Mouse (Mus musculus): ENCODE measurements around the gene Sipa1l3. TPM values are rescaled to one million over a fixed set of nuclear protein-coding genes. Genes with fewer than 3 reads are reported as not detected.

The Sipa1l3 gene
- total RNA-seq, 2 experiments from 2014 or later = 5.4 to 28.2 TPM

DNA sequence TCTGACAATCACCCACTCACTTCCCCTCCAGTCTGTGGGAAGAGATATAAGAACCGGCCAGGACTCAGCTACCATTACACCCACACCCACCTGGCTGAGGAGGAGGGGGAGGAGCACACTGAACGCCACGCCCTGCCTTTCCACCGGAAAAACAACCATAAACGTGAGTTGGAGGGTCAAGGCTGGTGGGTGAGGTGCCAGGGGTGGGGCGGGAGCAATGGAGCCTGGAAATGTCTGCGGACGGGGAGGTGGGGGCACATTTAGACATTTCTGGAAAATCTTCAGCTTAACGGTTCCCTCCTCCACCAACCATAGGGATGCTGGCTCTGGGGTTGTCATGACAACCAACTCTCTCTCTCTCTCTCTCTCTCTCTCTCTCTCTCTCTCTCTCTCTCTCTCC, 205.4 kb downstream of the Sipa1l3 start:
- ATAC-seq (replicated peaks; ENCODE audit: poor library complexity) = no peak

DNA sequence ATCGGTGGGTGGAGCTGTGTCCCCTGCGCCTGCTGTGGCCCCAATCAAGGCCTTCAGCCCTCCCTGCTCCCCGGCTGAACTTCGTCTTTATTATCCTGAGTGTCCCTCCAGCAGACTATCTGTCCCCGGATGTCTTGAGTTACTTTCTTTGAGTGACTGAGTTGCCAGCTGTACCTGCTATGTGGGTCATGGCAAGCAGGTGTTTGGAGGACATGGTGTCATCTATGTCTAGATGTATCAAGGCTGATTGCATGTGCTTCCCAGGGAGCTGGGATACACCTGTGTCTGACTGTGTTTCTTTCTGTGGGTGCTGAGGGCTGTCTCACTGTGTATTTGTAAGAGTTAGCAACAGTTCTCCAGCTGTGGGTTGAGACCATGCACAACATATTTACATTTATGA, 208.7 kb downstream of the Sipa1l3 start:
- no peak for ATAC-seq (replicated peaks; ENCODE audit: poor library complexity)

DNA sequence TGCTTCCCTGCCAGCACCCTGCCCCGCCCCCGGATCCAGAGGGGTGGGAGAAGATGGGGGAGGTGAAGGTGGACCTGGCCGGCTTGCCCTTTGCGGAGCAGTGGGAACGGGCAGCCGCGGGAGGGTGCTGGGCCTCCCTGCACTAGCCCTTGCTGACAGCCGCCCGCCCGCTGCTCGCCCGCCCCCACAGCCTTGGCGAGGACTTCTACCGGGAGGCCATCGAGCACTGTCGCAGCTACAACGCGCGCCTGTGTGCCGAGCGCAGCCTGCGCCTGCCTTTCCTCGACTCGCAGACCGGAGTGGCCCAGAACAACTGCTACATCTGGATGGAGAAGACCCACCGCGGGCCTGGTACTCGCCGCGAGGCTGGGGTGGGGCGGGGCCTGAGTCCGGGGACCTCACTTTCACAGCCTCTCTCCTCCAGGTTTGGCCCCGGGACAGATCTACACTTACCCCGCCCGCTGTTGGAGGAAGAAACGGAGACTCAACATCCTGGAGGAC, 209.2 kb downstream of the Sipa1l3 start:
- ATAC-seq (replicated peaks; ENCODE audit: poor library complexity) = no peak; the same call in 1 of the 2 replicates

DNA sequence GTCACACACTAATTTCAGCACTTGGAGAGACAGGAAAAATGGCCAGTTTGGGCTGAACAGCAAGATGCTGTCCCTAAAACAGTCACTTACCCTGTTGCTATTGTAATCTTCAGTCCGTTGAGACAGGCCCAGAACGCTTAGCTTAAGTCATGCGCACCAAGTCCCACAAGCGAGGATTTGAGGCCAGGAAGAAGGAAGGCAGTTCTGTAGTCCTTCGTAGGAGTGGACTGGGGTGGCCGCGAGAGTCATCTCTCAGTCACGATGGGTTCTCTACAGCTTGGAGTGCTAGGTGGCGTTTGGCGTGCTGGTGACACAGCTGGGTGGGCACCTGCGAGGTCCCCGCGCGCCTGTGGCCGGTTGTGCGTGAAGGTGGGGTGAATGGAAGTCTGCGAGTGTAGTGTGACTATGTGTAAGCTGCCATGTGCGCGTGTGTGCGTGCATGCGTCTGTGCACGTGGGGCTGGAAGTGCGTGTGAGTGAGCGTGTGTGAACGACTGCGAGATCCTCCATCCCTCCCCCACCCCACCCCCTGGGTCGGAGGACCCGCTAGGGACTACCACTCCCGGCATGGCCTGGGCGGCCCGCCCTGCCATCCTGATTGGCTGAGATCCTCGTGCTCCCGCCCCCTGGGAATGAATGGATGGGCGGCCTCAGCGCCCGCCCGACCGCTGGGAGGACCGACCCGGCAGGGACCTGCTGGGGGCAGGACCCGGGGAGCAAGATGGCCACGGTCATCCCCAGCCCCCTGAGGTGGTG, 210.9 kb downstream of the Sipa1l3 start:
- peak; percentile 76 for ATAC-seq (replicated peaks; ENCODE audit: poor library complexity)

DNA sequence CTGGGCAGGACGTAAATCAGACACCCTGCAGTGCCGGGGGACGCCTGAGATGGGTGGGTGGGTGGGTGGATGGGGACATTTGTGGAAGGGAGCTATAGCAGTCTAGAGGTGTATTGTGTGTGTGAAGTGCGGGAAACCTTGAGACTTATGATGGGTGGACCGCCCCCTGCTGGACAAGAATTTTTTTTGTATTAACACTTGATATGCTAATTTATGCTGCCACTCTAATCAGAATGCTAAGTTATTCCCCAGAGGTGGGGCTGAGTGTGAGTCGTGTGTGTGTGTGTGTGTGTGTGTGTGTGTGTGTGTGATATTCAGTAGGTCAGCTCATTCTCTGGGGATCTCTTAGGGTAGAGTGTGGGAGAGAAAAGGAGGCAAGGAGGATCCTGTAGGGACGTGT, 211.8 kb downstream of the Sipa1l3 start:
- peak; percentile 47 for ATAC-seq (replicated peaks; ENCODE audit: poor library complexity)

DNA sequence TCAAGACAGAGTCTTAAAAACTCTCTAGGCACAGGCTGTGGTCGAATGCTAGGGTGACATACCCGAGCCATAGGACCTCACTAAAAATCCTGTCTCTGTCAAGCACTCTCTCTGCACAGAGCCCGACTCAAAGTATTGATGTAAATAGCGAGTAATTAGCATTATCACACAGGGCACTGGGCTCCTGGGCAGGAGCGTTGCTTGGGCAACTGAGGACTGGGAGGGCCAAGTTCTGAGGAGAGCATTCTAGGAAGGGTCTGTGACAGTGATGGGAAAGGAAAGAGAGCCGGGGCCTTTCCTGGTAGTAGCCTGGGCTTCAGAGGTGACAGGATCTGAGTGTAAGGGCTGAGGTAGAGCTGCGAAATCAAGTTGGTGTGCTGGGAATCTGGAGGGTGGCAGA, 212.3 kb downstream of the Sipa1l3 start:
- no peak for ATAC-seq (replicated peaks; ENCODE audit: poor library complexity)

DNA sequence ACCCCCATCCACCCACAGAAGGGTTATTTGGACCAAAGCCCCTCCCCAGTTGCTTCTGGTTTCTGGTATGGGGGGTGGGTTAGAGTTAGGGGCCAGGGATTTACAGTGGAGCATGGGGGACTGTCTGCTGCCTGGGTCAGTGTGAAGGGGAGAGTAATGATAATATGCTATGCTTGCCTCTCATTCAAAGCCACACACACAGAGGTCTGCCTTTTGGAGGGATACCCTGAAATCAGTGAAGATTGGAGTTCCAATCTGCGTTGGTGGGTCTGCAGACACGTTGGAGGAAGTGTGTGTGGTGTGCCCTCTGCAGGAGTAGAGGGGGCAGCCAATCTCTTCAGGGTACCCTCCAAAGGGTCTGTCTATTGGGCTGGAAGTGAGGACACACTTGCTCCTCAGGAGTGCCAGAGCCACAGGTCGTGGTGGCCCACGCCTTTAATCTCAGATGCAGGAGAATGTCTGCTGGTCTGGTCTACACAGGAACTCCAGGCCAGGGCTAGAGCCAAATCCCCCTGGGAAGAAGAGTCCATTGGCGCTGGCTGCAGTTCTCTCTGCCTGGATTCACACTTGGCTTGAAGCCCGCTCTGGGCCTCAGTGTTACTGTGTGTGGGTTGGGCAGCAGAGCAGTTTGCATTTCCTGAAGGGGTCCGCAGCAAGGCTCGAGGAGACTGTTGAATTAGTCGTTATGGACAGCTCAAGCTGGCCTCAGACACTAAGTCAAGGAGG, 213.0 kb downstream of the Sipa1l3 start:
- ATAC-seq (replicated peaks; ENCODE audit: poor library complexity) = no peak

DNA sequence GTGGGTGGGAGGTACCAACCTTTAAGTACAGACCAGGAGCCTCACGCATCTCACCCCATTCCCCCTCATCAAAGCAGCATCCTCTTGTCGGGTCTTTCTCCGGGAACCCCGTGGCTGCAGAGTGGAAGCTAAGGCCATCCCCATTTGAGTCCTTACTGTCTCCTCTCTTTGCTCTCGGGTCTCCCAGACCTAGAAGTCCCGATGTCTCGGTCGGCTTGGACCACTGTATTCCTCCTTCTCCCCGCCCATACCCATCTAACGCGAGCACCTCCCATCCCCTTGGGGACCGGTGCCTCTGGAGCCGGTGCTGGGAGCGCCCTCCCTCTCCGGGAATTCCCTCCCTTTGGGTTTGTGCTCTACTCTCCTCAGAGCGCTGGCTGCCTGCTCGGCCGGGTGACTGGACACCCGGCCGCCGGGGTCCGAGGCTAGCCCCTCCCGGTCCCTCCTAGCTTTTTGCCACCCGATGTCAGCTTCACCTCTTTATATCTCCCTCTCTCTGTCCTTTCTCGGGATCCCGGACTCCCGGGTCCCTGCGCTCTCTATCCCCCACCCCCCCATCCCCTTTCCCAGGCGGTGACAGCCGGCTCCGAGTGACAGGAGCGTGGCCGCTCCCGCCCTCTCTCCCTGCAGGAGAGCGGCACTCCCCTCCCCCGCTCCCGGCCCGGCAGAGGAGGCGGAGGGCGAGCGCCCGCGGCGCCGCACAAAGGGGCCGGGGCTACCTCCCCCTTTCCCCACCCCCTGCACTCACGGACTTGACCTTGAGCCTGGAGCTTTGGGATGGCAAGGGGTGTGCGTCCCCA, 213.8 kb downstream of the Sipa1l3 start:
- no peak for ATAC-seq (replicated peaks; ENCODE audit: poor library complexity)

DNA sequence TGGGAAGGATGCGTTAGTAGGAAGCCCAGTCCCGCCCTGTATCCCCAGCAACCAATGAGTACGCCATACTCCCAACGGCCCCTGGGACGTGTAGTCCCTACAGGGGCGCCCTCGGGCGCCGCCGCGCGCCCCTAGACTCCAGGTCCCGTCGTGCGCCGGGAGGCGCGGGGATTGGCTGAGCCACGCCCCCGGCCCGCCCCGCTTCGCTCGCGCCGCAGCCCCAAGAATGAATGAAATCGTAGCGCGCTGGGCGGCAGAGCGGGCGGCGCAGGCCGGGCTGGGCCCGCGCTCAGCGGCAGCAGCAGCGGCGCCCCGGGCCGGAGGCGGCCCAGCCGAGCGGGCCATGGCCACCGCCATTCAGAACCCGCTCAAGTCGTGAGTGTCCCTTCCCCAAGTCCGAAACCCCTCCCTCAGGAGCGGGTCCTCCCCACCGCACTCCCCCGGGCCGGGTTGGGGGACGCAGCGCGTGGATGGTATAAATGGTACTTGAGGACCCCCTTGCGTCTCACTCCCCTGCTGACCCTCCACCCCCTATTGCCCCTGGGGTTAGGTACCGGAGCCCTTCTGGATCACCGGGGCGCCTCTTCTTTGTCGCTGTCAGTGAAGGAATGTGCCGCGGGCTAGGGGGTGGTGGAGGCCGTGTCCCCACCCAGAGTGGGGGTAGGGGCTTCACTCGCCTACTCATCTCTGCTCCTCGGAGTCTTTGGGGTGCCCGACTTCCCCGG, 214.5 kb downstream of the Sipa1l3 start, which contains the start of gene Dpf1:
Gene Dpf1 (plus strand): TSS at position 214 of the 725 bp plus-strand sequence.
- ATAC-seq (replicated peaks; ENCODE audit: poor library complexity) = peak; percentile 57

DNA sequence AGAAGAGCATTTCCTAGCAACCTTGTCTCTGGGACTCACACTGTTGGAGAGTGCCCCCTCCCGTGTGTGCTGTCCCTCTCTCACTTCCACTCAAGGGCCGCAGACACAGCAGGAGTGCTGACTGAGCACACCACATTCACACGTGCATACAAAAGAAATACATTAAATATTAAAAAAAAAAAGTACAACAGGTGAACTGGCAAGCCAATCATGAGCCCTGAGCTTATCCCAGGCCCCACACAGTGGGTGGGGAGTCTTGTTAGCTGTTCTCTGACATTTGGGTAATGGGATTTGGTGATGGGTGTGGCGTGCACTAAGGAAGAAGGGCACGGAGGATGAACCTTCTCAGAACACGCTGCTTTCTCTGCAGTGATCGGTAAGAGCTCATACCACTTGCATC, 215.8 kb downstream of the Sipa1l3 start:
- ATAC-seq (replicated peaks; ENCODE audit: poor library complexity) = no peak

DNA sequence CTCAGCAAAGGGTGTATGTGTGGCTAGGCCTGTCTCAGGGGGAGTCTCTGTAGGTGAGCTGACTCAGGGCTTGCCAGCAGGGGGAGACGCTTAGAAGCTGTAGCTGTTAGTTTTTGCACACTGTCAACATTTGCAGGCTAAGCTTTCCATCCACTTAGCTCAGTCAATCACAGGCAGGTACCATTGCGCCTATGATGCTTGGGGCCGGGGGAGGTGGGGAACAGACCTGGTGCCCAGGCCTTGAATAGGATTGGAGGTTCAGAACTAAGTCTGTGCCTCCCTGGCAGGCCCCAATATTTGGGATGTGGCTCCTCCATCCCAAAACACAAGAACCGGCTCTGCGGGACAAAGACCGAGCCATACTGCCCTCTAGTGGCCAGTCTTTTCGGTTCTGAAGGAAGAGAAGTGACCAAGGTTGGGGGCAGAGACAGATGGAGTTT, 217.3 kb downstream of the Sipa1l3 start:
- peak; percentile 51 for ATAC-seq (replicated peaks; ENCODE audit: poor library complexity)

DNA sequence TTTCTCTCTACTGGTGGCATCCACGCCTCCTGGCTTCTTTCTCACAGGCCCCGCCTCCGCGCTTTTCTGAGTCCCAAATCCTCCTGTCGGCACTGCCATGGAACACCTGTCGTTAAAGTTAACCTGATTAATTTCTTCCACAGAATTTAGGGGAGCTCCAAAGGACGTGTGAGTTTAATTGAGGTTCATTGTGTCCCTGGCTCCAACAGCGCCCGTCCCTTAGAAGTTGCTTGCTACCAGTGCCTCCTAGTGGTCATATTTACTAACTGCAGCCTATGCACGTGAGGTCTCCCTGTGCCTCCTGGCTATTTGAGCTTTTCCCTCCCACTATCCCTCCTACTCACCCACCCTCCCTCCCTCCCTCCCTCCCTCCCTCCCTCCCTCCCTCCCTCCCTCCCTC, 221.4 kb downstream of the Sipa1l3 start:
- ATAC-seq (replicated peaks; ENCODE audit: poor library complexity) = peak; percentile 89

DNA sequence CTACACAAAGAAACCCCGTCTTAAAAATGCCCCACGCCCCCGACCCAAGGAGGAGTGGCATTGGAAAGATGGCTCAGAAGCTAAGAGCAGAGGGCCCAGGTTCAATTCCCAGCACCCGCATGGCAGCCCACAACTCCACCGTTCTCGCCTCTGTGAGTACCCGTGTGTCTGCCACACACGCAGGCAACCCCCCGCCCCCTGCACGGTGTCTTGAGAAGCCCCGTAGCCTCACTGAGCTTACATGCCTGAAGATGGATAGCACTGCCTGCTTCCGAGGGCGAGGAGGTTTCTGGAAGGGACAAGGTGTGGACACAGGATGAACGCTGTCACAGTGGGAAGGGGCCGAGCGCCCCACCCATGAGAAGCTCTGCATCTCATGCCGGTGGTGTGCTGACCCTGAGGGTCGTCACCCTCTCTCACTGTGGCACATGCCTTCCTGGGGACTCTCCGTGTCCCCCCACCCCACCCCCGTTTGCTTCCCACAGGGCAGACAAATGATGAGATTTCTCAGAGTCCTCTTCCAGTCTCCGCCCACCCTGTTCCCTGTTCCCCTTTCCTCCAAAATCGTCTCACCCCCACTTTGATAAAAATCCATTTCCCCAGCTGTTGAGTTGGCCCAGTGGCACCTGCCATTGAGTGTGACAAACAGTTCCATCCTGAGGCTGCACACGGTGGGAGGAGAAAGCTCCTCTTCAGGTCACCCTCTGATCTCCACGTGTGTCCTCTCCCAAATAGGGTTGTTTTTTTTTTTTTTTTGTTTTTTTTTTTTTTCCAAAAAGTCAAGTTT, 222.4 kb downstream of the Sipa1l3 start:
- no peak for ATAC-seq (replicated peaks; ENCODE audit: poor library complexity)

DNA sequence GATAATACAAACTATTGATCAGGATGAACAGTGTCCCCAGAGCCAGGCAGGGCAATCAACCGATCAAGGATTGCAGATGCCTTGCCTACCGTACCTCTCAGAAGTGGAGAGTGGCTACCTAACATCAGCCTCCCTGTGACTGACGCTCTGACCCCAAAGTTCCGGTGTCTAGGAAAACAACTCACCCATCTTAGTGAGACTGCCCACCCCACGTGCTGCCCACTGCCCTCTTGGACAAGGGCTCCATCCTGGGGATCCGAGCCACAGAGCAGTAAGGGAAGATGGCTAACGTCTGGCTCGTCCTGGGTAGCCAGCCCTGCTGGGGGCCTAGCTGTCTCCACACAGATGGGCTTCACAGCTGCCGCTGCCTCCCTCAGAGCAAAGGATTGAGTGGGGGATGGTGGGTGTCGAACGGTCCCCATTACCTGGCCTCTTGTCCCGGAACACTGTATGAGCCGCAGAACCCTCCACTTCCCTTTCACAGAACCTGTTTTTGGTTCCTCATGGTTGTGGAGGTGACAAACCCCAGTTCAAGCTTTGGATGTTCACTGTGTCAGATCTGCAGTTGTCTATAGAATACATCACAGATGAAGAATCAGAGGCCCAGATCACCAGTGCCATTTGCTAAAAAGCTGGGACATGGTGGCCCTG, 224.2 kb downstream of the Sipa1l3 start:
- no peak for ATAC-seq (replicated peaks; ENCODE audit: poor library complexity)

DNA sequence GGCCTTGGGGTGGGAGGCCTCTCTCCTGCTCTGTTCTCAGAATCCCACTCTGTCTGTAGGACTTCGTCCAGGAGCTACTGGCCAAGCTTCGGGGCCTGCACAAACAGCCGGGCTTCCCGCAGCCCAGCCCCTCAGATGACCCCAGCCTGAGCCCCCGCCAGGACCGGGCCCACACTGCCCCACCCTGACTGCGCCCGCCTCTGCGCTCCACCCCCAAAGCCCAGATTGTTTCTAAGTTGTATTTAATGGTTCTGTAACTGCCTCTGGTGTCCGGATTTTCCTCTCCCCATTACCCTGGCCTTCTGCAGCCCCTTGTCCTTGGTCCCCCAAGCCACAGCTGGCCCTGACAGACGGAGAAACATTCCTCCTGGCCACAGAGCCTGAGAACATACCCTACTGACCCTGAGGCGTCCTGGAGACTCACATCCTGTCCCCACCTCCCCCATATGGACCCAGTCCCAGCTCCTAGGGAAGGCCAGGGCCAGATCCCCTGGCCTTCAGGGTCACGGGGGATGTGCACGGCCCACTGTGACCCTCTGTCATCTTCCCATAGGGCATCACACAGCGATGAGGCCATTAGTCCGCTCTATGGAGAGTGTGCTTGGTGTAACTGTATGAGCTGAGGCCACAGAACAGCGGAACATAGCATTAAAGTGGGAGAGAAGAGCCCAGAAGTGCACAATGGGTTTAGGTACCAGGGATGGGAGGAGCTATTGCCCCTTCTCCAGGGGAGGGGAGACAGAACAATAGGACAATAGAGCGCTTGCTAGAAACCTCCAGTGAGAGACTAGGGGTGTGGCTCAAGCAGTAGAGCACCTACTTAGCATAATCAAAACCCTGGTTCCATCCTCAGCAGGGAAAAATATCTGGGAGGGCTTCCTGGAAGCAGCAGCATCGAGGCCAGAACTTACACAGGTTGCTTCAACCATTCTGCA, 225.0 kb downstream of the Sipa1l3 start:
- no peak for ATAC-seq (replicated peaks; ENCODE audit: poor library complexity)

DNA sequence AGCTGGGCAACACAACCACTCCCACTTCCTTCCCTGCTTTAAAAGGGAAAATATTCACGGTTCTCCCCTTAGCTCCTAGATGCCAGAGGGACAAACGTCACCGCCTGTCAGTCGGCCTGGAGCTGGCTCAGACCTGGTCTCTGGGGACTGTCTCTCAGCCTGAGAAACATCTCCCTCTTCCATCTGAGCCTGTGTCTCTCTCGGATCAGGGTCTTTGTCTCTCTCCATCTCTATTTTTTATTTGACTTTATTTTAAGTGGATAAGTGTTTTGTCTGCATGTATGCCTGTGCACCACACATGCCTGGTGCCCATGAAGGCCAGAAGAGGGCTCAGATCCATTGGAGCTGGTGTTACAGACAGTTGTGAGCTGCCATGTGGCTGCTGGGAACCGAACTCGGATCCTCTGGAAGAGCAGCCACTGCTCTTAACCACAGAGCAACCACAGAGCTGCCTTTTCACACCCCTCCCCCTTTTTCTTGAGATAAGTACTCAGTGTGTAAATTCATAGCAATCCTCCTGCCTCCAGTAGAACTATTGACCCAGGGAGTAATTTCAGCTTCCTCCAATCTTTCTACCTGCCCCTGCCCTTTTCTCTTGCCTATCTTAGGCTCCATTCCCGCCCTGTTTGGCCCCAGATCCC, 225.9 kb downstream of the Sipa1l3 start:
- ATAC-seq (replicated peaks; ENCODE audit: poor library complexity) = no peak

DNA sequence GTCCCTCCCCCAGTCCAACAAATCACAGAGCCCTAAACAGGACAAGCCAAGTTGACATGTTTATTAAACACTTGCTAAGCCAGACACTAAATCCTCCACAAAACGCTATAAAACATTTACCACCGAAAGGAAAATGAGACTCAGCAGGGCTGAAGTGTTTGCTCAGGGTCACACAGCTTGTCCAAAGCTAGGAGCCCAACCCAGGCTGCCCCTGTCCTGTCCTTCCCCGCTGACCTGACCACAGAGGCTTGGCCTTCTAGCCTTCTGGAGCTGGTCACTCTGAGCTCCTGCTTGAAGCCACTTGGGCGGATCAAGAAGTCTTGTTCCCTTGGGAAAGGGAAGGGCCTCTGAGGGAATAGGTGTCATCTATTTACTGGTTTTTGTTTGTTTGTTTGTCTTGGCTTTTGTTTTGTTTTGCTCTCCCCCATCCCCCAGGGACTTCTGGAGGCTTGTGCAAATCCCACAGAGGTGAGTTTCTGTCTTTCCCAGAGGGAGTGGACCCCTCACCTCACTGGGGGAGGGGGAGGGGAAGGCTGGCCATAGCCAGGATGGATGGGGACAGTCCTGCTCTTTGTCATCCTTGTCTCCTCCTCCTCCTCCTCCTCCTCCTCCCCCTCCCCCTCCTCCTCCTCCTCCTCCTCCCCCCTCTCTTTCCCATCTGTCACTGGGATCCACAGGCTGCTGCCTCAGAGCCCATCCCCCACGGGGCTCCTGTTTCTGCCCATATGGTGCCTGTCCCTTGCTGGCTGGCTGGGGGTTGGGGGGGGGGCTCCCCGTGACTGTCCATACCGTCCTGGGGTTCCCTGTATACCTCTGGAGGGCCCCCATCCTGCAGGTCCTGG, 226.6 kb downstream of the Sipa1l3 start:
- ATAC-seq (replicated peaks; ENCODE audit: poor library complexity) = no peak
